Mouse (Mus musculus) natural killer cell, adult 2 months (primary cell): ENCODE measurements around the gene Ruvbl1.

Experiments
- DNase-seq, 2 experiments: peaks; one replicate each; pipeline ENCODE4 v3.0.0; 2022; ENCODE audit warnings: low spot score in 2 of 2

Ruvbl1 gene

DNA sequence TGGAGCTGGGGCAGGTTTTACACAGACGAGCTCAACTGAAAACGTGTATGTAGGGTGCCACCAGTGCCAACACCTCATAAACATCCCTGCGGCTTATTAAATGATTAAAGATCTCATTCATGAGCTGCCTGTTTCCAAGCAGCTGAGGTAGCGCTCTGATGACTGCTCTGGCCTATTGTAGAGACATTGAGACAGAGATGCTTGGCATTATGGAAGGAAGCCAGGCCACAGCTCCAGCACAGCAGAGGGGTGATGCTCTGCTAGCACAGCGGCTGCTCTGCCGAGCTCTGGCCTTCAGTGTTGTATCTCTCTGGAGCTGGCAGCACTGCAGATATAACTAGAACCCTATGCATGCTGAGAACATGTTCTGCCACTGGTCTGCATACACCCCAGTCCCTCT, 28.5 kb downstream of the Ruvbl1 start:
- DNase-seq = no peak

DNA sequence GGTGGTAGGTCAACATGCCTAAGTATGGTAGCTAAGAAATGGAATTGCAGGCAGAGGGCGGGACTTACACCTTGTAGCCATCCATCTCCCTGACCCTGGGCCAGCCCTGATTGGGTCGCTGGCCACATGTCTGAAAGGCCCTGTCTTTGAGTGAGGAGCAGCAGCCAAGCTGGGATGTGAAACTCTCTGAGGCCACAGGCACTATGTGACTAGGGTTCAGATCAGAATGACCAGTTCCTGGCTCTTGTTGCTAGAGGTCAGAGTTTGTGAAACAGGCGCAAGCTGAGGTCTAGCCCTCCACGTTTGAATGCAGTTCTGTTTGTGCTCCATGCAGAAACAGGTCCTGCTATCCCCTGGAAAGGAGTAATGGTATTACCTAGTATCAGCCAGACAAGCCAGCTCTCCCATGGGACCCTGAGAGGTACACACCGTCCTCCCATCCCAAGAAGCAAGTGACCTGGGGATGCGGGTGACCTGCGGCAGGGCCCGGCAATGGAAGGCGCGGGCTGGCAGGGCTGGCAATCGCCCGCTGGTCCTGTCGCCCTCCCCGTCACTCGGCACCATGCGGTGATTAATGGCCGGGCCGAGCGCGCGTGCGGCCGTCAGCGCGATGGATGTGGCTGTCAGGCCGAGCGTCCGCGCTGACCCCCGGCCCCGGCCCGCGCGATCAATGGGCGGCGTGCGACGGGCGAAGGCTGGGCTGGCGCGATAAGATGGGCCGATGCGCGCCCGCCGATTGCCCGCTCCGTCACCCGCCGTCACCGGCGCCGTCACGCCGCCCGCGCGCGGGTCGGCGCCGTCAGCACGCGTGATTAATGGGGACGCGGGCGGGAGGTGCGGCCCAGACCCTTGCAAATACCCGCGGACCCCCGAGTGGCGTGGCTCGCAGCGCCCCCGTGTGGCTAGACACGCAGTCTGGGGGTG, 34.5 kb downstream of the Ruvbl1 start:
- DNase-seq = peak in 1 of 2 experiments; percentile 26

DNA sequence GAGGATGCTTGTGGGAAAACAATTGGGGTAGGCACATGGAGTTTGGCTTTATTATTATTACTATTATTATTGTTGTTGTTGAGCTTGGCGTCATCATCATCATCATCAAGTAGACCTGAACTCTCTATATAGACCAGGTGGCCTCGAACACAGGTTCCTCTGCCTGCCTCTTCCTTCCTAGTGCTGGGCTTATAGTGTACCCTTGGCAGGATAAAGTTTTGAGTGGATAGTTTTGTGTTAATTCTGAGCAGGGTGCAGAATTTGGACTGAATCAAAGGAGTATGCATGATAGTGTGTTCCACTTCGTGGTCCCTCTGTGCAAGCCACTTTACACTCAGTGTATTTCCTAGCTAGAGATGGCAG, 35.2 kb downstream of the Ruvbl1 start:
- no peak for DNase-seq

GRCm38 (mm10) chr6:88502030-88502970, 37.1 kb downstream of the Ruvbl1 start:
- no peak for DNase-seq

DNA sequence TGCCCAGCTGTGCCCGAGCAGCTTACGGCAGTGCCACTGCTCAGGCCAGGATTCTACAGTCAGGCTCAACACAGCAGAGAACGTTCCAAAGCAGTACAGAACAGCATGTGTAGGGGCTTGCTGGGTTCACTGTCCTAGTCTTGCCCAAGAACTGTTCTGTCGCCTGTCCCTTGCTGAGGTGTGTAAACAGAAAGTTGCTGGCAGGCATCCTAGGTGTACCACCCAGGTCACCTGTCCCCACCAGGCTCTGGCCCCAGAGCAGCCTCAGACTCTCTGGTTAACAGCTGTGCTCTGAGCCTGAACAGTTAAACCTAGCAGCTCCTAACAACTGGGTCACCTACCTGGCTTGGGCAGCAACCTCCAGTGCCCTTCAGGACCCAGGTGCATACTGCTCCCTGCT, 37.8 kb downstream of the Ruvbl1 start:
- no peak for DNase-seq

- DNase-seq = no peak
Observed at GRCm38 (mm10) chr6:88513984-88514383, 48.8 kb downstream of the Ruvbl1 start.

GRCm38 (mm10) chr6:88514546-88514945, 49.3 kb downstream of the Ruvbl1 start:
- DNase-seq = no peak

GRCm38 (mm10) chr6:88515971-88516370, 50.8 kb downstream of the Ruvbl1 start:
- DNase-seq = no peak

GRCm38 (mm10) chr6:88516667-88517066, 51.5 kb downstream of the Ruvbl1 start:
- DNase-seq = no peak

DNA sequence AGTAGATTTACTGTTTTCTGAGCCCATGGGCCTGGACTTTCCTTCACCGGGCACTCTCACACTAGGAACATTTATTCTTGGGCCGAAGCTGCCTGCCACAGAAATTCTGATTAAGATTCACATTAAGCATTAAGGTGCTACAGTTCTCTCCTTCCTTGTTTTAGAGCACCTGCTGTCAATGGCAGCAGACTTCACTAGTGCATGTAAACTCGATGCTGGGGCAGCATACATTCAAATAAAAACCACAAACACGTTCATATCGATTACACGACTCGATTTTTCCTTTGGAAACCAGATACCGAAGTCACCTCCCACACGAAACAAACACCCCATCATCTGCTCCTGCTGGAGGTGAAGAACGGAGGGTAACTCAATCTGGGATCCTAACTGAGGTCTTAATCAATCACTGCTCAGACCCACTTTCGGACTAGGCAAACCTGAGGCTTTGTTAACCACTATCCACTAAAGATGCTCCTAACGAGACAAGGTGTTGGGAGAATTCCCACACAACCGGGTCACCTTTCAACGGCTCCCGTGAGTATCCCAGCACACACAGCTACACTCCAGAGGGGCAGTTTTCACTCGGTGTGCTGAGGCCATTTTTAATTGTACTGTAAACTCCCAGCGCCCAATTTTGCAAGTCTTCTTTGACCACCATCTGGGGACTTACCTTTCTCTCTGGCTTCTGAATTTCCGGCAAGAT, 52.6 kb downstream of the Ruvbl1 start:
- no peak for DNase-seq

DNA sequence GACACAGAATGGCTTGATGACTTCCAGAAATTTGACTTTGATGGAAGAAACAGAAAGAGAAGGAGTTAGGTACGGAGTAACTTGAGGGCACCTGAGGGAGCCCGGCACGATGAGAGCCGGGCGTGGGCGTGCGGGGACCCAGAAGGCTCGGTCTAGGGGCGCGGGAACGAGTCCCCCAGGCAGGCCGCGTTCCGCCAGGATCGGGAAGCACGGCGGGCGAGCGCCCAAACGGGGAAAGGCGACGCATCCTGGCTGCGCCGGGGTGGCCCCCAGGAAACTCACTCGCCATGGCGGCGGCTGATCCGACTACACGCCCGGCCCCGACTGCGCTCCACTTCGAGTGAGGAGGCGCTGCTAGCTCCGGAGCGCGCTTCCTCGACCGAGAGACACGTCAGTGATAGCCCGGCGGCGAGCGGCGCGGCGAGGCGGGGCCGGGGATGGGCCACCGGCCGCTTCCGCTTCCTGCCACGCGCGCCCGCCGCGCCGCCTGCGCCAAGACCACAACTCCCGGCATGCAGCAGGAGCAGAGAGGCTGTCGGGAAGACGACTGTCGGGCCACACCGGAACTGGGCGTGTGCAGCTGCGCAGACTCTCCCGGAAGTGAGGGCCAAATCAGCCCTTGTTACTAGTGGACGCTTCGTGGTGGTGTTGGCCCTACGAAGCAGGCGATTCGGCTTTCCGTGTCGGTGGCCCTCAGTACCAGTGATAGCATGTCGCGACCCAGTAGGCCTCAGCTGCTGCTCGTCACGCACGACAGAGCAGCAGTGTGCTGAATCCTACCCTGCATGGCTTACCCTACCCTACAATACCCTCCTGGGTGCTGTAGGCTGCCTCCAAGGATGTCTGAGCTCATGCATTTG, 53.4 kb downstream of the Ruvbl1 start, which contains the start of gene Sec61a1:
Gene Sec61a1 (minus strand): TSS at position 502 of the 860 bp plus-strand sequence.
- peak; percentile 93 for DNase-seq

- DNase-seq = no peak
Observed at GRCm38 (mm10) chr6:88521821-88522220, 56.6 kb downstream of the Ruvbl1 start.

GRCm38 (mm10) chr6:88522606-88523005, 57.4 kb downstream of the Ruvbl1 start:
- no peak for DNase-seq

DNA sequence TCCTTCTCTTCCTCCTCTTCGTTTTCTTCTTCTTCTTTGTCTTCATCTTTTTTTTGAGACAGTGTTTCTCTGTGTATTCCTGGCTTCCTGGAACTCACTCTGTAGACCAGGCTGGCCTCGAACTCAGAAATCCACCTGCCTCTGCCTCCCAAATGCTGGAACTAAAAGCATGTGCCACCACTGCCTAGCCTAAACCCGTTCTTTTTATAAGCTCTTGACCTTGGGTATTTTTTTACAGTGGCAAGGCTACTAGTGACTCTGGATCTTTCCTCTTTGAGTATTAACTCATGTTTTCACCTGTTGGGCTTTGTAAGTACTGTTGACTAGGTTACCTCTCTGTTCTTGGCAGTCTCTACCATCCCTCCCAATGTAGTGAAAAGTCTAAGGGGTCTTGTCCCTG, 57.8 kb downstream of the Ruvbl1 start:
- no peak for DNase-seq

DNA sequence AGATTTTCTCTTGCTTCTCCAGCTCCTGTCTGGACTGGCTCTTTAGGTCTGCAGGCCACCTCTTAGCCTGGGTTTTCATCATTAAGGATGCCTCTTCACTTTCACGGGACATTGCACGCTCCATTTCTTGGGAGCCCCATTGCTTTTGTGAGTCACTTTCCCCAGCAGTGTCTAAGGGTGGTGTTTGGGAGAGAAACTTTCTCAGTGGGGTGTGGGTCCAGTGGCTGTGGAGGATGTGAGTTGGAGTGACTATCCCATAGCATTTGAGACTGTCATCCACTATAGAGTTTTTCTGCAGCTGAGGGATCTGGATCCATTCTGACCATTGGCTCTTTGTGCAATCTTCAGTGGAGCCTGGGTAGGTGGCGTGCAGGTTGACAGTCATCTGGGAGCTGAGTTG, 58.2 kb downstream of the Ruvbl1 start:
- no peak for DNase-seq

DNA sequence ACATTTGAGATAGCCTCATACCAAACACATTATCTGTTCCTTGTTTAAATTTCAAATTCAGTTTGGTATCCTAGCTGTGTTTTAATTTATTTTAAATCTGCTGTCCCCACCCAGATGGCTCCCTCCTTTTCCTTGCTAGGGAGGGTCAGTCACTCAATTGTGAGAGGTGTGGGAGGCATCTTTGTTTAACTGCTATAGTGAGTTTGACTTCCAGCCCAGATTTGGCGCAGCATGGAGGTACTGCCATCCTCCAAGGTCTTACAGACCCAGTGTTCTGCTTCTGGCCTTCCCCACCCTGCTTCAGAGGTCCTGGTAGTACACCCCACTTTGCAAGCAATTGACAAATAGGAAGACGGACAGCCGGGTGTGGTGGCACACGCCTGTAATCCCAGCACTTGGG, 58.8 kb downstream of the Ruvbl1 start:
- no peak for DNase-seq

GRCm38 (mm10) chr6:88530306-88530705, 65.1 kb downstream of the Ruvbl1 start:
- no peak for DNase-seq

- no peak for DNase-seq
Observed at GRCm38 (mm10) chr6:88540093-88540755, 75.0 kb downstream of the Ruvbl1 start.

DNA sequence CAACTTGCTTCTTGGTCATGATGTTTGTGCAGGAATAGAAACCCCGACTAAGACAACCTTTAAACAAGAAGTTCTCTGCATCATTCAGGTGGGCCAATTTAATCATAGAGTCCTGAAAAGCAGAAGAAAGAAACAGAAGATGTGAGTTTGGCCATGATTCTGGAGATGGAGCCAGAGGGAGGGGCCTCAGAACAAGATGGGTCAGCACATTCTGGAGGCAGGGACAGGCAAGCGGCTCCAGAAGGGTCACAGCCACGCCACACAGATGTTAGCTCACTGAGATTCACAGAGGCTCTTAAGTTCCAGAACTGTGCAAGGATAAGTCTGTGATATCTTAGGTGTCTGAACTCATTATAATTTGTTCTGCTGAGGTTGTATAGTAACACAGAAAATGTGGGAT, 79.0 kb downstream of the Ruvbl1 start:
- no peak for DNase-seq

DNA sequence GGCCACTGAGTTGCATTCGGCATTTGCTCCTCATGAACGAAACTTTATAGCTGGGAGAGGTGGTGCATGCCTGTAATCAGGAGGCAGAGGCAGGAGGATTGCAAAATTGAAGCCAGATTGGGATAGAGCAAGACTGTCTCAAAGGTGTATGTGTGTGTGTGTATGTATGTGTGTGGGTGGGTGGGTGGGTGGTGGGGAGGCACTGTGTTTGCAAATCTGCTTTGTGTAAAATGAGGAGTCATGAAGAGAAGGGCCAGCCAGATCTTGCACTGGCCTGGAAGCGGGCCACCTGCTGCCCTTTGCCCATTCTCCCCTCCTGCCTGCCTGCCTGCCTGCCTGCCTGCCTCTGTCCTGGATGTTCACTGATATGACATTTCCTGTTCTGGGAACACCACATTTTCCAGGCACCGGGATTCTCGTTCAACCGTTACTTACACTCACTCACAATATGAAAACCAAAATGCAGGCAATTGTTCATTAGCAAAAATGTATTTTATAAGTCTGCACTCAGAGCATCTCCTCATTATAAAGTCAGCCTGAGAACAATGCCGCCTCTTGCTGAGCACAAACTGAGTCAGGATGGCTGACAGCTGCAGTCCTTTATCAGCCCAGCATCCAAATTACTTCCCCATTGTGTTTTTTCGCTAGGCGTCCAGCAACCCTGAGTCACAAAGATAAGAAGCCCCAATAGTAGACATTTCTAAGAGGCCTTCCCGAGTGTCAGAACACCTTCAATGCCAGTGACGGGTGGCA, 79.6 kb downstream of the Ruvbl1 start:
- DNase-seq = no peak
